Mouse (Mus musculus): ENCODE results near the gene Cyp2d22.
"Not testable (repeated sequence)": the region's sequence is repeated elsewhere in the genome, so short reads cannot be mapped to it uniquely, and the experiment has no call there.

The Cyp2d22 gene

GRCm38 (mm10) chr15:82375855-82376254, 4.2 kb downstream of the Cyp2d22 start:
- DNase-seq, result no peak

- no peak for DNase-seq
Observed at GRCm38 (mm10) chr15:82374437-82374836, 5.6 kb downstream of the Cyp2d22 start.

- DNase-seq, result no peak
Observed at GRCm38 (mm10) chr15:82372991-82373390, 7.1 kb downstream of the Cyp2d22 start.

- DNase-seq, result no peak
Observed at GRCm38 (mm10) chr15:82372446-82372845, 7.6 kb downstream of the Cyp2d22 start.

- DNase-seq, result no peak
Observed at GRCm38 (mm10) chr15:82368851-82369250, 11.2 kb downstream of the Cyp2d22 start.

- DNase-seq, result no peak
Observed at GRCm38 (mm10) chr15:82368146-82368545, 11.9 kb downstream of the Cyp2d22 start.

GRCm38 (mm10) chr15:82364561-82364960, 15.5 kb downstream of the Cyp2d22 start:
- not testable (repeated sequence) for DNase-seq

- DNase-seq, result not testable (repeated sequence)
Observed at GRCm38 (mm10) chr15:82363801-82364200, 16.3 kb downstream of the Cyp2d22 start.

- DNase-seq, result no peak
Observed at GRCm38 (mm10) chr15:82362234-82362633, 17.8 kb downstream of the Cyp2d22 start.

- no peak for DNase-seq
Observed at GRCm38 (mm10) chr15:82361459-82362018, 18.5 kb downstream of the Cyp2d22 start.

- no peak for DNase-seq
Observed at GRCm38 (mm10) chr15:82358431-82359260, 21.4 kb downstream of the Cyp2d22 start.

- peak; percentile 98 for DNase-seq
Observed at GRCm38 (mm10) chr15:82354126-82354945, 25.7 kb downstream of the Cyp2d22 start, which contains the start of gene Ndufa6. TSS of gene Ndufa6 (minus strand) at chr15:82354322.

- DNase-seq, result no peak
Observed at GRCm38 (mm10) chr15:82353745-82354113, 26.3 kb downstream of the Cyp2d22 start.

GRCm38 (mm10) chr15:82353078-82353744, 26.8 kb downstream of the Cyp2d22 start:
- no peak for DNase-seq

- no peak for DNase-seq
Observed at GRCm38 (mm10) chr15:82351480-82351879, 28.6 kb downstream of the Cyp2d22 start.

GRCm38 (mm10) chr15:82350349-82350748, 29.7 kb downstream of the Cyp2d22 start:
- DNase-seq, result no peak

GRCm38 (mm10) chr15:82348999-82349341, 31.1 kb downstream of the Cyp2d22 start:
- no peak for DNase-seq

- no peak for DNase-seq
Observed at GRCm38 (mm10) chr15:82348258-82348998, 31.6 kb downstream of the Cyp2d22 start.

GRCm38 (mm10) chr15:82347852-82348251, 32.2 kb downstream of the Cyp2d22 start:
- DNase-seq, result peak; percentile 35

GRCm38 (mm10) chr15:82347303-82347676, 32.8 kb downstream of the Cyp2d22 start:
- DNase-seq, result no peak

GRCm38 (mm10) chr15:82346580-82347302, 33.3 kb downstream of the Cyp2d22 start:
- peak; percentile 53 for DNase-seq
